Mouse (Mus musculus): ENCODE data around the gene Arfgap2. TPM values are rescaled to one million over a fixed set of nuclear protein-coding genes. Genes with fewer than 3 reads are reported as not detected.

Arfgap2 gene
- 10 to 100 TPM; 73.1 to 85.9 TPM for polyA plus RNA-seq (2017; shearing (Covaris generic))

DNA sequence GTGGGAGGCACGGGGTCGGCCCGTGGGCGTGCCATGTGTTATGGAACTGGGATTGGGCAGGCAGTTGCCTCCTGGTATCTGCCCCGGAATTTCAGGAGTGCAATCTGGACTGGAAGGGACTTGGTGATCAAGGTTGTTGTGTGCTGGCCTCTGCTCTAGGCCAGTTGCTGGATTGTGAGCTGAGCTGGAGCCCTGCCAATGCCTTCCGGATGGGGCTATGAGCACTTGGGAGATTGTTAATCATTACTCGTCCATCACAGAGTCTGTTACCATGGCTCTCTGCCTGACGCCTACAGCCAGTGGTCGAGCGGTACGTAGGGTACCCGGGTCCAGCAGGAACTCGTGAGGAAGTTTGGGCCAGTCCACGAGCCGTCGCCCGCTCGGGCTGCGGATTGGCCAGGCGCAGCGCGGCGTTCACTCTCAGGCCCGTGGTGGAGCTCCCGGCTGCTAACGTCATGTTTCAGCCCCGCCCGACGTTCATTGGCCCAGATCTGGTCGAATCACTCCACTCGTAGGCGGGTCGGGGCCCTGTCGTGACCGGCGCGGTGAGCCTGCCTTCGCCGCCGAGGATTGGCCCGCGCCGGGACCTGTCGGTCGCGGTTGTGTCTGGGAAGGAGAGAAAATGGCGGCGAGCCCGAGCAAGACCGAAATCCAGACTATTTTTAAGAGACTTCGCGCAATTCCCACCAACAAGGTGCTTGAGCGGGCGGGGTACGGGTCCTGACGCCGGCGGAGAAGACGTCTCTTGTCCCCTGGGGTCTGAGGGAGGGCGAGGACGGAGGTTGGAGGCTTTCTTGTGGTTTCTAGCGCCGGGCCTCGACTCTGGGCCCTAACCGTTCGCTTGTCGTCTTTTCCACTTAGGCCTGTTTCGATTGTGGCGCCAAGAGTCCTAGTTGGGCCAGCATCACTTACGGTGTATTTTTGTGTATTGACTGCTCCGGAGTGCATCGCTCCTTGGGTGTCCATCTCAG lies at the start of gene Arfgap2:
Gene Arfgap2 (plus strand): TSS at position 264 of the 971 bp plus-strand sequence.
- ATAC-seq: peak; percentile 100

DNA sequence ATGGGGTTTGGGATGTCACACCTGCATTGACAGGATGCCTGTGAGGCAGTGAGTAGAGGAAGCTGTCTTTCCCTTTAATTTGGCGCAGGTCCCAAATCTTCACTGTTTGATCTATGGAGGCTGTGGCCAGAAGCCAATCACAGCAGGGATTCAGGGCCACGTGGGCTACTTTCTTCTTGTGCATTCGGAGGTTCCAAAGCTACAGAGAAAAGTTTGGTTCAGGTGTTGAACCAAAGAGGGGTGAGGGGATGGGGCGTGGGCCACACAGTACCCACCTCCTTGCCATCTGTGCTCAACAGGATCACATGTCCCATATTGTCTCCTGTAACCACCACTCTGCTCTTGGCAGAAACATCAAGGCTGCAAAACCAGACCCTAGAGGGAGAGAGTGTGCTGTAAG lies 47.7 kb upstream of the Arfgap2 start:
- no peak for ATAC-seq

DNA sequence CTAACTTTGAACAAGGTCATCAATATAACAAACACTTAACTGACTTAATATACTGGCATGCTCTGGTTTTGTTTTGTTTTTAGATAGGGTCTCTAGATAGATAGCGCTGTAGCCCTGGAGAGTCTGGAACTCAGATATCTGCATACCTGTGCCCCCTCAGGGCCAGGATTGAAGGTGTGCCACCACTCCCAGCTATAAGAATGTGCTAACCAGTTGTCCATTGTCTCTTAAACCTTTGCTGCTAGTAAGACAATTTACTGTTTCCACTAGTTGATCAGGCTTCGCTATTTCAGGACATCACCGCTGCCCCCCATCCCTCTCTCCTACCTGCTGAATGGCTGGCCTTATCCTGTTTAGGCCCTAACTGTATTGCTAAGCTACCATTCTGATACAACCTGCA lies 44.3 kb upstream of the Arfgap2 start:
- ATAC-seq: no peak

GRCm38 (mm10) chr2:91223614-91224013 lies 41.2 kb upstream of the Arfgap2 start:
- no peak for ATAC-seq

GRCm38 (mm10) chr2:91229735-91230134 lies 35.0 kb upstream of the Arfgap2 start:
- ATAC-seq: no peak

- peak; percentile 86 for ATAC-seq
These were observed 27.9 kb upstream of the Arfgap2 start, which contains the start of gene Ddb2 for GRCm38 (mm10) chr2:91236601-91237510. Ddb2 (minus strand) TSS chr2:91236982.

- ATAC-seq: peak; percentile 6
These were observed 27.2 kb upstream of the Arfgap2 start for GRCm38 (mm10) chr2:91237511-91238080.

DNA sequence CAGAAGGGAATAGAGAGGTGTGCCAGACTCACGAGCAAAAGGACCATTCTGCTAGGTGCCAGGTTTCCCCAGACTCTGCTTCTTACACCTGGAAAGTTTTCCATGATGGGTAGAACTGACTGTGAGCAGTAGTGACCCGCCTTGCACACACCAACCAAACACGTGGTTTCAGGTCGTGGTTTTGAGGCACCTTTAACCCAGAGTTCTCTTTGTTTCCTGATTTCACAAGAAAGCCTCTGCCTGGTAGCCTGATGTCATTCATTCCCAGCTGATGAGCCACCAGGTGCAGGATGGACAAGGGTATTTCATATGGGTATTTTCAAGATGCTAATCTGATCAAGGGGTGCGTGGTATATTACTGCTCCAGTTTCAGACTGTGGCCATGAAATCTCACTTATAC lies 22.2 kb upstream of the Arfgap2 start:
- peak; percentile 61 for ATAC-seq

- no peak for ATAC-seq
These were observed 21.4 kb upstream of the Arfgap2 start for GRCm38 (mm10) chr2:91243416-91243815.

DNA sequence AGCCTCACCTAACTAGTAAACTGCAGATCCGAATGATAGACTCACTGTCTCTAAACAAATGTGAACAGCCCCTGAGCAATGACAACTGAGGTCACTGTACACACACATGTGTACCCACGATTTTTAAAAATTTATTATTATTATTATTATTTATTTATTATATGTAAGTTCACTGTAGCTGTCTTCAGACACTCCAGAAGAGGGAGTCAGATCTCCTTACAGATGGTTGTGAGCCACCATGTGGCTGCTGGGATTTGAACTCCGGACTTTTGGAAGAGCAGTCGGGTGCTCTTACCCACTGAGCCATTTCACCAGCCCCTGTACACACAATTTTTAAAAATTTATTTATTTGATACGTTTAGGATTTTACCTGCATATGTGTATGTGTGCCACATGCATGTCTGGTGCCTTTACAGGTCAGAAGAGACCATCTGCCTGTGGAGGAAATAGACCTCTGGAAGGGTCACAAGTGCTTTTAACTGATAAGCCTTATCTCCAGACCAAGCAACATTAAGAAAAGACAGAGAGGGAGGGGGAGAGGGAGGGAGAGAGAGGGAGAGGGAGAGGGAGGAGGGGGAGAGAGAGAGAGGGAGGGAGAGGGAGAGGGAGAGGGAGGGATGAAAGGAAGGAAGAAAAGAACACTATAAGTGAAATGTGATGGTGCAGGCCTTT lies 20.1 kb upstream of the Arfgap2 start:
- no peak for ATAC-seq

DNA sequence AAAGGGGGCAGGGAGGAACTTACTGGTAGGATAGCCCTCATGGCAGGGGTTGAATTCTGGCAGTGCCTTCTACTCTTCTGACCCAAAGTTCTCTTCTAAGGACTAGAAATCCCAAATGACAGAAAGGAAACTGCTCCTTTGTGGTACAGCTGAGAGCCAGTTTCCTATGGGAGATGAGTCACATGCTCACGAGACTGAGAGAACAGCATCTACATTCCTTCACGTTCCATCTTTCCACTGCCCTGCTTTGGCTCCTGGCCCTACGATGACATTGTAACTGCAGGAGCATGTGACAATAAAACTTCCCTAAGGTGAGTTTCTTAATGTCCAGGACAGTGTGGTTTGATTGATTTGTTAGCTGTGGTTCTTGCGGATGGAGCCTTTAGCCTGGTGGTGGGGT lies 16.4 kb upstream of the Arfgap2 start:
- no peak for ATAC-seq

DNA sequence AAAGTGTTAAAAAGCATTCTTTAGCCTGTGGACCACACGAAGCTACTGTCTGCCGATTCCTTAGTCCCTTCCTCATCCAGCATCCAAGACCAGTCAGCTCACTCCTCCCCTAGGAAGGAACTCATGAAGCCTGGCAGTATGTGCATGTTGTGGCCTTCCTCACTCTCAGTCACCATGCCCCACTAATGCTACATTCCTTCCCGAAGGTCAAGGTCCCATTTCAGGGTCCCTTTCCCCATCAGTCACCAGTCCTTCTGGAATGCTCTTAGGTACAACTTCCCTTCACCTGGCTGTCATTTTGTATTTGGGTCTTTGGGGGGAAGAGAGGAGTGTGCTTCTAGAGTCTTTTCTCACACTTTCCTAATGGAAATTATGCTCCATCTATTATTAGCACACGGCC lies 12.8 kb upstream of the Arfgap2 start:
- no peak for ATAC-seq

- ATAC-seq: no peak
These were observed 12.3 kb upstream of the Arfgap2 start for GRCm38 (mm10) chr2:91252512-91252911.

DNA sequence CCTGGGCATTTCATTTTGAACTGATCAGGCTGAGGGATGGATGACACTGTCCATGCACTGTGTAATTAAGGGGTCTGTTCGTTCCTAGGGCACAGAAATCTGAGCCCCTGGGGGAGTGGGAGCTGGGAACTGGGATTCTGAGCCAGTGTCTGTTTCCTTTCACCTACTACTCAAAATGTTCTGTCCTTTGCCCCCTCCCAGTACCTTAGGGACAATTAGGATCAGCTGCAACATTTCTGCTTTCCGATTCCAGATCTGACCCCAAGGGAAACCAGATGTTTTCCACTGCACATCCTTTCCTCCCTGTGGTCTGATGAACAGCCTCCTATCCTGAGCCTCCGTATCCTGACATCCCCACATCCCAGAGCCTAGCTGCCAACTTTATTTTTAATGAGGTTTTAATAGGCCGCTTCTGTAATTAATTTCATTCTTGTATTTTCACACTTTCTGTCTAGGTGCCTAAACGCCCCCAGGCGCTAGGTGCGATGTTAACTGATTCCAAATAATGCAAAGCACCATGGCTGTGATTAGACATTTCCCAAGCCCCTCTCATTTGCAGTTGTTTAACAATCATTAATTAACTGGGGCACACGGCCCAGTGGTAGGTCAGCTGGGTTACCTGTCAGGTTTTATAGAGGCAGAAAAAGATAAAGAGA lies 9.9 kb upstream of the Arfgap2 start:
- ATAC-seq: no peak

DNA sequence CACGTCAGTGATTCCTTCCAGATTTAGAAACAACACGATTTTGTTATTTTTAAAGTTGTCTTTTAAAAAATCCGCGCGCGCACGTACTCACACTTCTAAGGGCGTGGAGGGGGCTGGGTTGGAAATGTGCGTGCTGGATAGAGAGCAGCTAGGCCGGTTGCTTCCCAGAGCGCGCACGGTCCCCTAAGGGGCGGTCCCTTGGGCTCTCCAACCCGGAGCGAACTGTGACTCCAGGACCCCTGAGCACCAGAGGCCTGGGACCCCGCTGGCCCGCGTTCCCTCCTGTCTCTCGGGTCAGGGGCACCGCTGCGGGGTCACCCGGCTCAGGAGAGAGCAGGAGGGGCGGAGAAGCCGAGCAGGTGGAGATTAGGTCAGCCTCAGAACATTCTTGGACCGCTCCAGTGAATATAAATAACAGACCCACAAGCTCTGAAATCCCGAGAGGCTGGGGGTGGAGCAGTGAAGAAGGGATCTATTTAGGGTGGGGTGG lies 9.1 kb upstream of the Arfgap2 start, which contains the start of gene Pacsin3:
Gene Pacsin3 (plus strand): TSS at position 294 of the 490 bp plus-strand sequence.
- peak; percentile 17 for ATAC-seq

DNA sequence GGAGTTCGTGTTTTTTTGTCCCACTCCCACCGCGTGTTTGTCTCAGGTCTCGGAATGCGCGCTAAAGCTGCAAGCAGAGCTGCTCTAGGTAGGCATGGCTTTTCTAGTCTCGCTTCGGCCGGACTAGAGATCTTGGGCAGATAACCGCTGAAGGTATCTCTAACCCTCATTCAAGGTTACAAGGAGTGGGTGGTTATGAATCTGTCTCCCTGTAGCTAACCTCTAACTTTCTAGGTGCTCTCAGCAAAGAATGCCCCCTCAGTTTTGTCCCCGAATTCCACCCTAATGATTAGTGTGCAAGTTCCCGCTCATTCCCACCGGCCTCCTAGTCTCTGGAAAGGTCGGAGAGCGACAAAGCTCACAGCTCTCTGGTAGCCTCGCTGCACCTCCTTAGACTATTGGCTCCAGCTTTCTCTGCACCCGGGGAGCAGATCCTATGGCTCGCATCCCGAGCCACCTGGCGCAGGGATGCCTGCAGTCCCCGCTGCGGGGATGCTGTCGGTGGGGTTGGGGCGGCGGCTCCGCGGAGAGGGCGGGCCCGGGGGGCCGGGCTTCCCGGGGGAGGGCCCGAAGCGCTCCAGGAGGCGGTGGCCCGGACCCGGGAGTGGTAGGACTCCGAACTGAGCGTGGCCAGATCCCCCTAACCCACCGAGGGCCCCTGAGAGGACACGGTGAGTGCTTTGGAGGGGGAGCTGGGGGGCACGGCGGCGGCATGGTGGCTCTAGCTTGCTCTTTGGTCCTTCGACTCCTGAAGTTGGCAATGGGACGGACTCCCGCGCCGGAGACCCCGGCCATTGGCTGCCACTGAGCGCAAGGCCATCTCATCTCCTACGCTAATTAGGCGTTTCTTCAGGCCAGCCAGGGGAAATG lies 8.3 kb upstream of the Arfgap2 start:
- ATAC-seq: peak; percentile 70

DNA sequence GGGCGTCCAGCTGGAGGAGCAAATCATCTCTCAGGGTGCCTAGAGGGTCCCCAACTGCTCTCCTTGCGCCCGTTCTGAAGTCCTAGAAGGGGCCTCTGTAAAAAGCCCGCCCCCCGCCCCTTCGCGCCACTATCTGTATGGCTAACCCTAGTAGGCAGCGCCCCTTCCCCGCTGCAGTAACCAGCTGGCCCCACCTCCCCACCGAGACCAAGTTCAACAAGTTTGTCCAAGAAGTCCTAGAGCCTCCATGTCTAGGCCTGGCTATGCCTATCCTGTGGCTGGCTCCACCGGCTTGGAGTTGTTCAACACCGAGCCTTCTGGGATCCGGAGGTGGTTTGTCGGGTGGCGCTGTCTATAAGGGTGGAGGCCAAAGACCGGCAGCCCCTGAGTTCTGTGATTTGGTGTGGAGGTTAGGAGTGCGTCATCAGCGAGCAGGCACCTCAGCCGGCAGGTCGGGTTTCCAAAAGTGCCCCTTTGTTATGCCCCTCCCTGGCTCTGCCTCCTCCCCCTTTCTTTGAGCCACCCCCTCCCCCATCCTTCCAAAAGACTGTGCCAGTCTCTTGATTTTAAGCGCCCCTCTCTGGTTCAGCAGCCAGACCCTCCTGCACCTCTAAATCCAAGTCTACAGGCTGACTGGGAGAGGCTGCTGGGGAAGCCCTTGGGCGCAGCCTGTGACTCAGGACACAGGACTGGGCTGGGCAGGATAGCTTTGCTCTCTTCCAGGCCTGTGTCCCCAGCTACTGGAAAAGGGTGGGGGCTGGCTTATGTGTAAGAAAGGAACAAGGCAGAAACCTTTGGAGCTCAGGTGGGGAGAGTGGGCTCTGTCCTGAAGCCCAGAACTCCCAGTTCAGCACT lies 7.4 kb upstream of the Arfgap2 start:
- ATAC-seq: no peak

GRCm38 (mm10) chr2:91258054-91258453 lies 6.7 kb upstream of the Arfgap2 start:
- ATAC-seq: no peak

DNA sequence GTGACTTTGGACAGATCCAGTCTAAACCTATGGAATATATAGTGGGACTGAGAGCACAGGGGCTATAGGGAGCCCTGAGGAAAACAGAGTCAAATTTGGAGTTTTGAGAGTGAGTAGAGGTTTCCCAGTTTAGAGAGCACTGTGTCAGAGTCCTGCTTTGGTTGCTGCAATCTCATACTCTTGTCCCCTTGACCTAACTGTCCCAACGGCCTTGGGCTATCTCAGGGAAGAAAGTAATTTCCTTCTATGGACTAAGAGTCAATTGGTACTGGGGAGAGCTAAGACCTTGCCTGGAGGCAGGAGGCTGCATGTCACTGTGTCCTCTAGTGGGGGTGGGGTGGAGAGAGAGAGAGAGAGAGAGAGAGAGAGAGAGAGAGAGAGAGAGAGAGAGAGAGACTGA lies 5.9 kb upstream of the Arfgap2 start:
- ATAC-seq: no peak
